25 mouse cellular contexts compared by ENCODE assay signal in genomic region chr17:17485789-17486188, GRCm38 (mm10).
DNase-seq lines count a peak whose midpoint lies in the region; ATAC-seq and TF ChIP-seq lines count a peak whose summit lies in the region.
"Had no signal": no experiment of that assay in that cellular context is flagged by ENCODE, and none has a peak within 500 bp of the region (broad histone marks: within the 10 kb centered on the region; RNA-seq: fewer than 3 reads in every experiment).

No protein-coding gene starts in this region.

- H3K9ac ChIP-seq in kidney, postnatal 0 days (ENCODE audit: low read depth, low read length) = no peak overlapping the region
- H3K9ac ChIP-seq in neural tube, embryonic 15.5 days (replicated peaks) = no peak overlapping the region
- H3K9ac ChIP-seq: forebrain, embryonic 13.5 days; heart, embryonic 13.5 days; hindbrain, embryonic 15.5 days had no signal

- no peaks in the 10 kb centered on the region for H3K36me3 ChIP-seq in kidney, postnatal 0 days (ENCODE audit: insufficient read depth, low read length)
- H3K36me3 ChIP-seq in neural tube, embryonic 15.5 days = no peaks in the 10 kb centered on the region
- H3K36me3 ChIP-seq in limb, embryonic 10.5 days = no peaks in the 10 kb centered on the region
- H3K36me3 ChIP-seq: forebrain, embryonic 10.5 days; heart, embryonic 10.5 days; heart, embryonic 13.5 days; hindbrain, embryonic 15.5 days had no signal

- no peak overlapping the region for H3K4me2 ChIP-seq in kidney, postnatal 0 days (ENCODE audit: low read length)
- H3K4me2 ChIP-seq in neural tube, embryonic 15.5 days = no peak overlapping the region
- H3K4me2 ChIP-seq: forebrain, embryonic 13.5 days; heart, embryonic 13.5 days; hindbrain, embryonic 15.5 days had no signal

- H3K27me3 ChIP-seq in kidney, postnatal 0 days (ENCODE audit: insufficient read depth, low read length) = no peaks in the 10 kb centered on the region
- no peaks in the 10 kb centered on the region for H3K27me3 ChIP-seq in neural tube, embryonic 15.5 days (replicated peaks)
- H3K27me3 ChIP-seq in limb, embryonic 10.5 days (ENCODE audit: low read depth, poor library complexity, severe bottlenecking) = no peaks in the 10 kb centered on the region
- H3K27me3 ChIP-seq: forebrain, embryonic 13.5 days; heart, embryonic 13.5 days; hindbrain, embryonic 15.5 days had no signal

- no peak for TF ChIP-seq CTCF in kidney, postnatal 0 days (IDR thresholded peaks at IDR 0.05; ENCODE audit: low read depth)

- peak; percentile 32 for DNase-seq in kidney, postnatal 0 days (ENCODE audit: low spot score)
- no peak for DNase-seq in kidney, postnatal 4 days
- no peak for DNase-seq in neural tube, embryonic 10.5 days (ENCODE audit: extremely low spot score, low spot score)
- DNase-seq in limb, embryonic 10.5 days (ENCODE audit: low spot score) = no peak
- no peak for DNase-seq in retina, embryonic 14.5 days (ENCODE audit: low spot score)
- no peak for DNase-seq in lung, postnatal 14 days
- DNase-seq: adrenal gland, adult 2 months; adrenal gland, postnatal 14 days; cerebellum, adult 11 months; cerebellum, adult 2 months; cerebellum, adult 9-11 months; cerebellum, postnatal 25 days; gastrocnemius, postnatal 10 days; gastrocnemius, postnatal 36 days; heart, adult 2 months; heart, postnatal 14 days; heart, postnatal 4 days had no signal

- no peaks in the 10 kb centered on the region for H3K9me3 ChIP-seq in kidney, postnatal 0 days (replicated peaks; ENCODE audit: low read length)
- no peaks in the 10 kb centered on the region for H3K9me3 ChIP-seq in neural tube, embryonic 15.5 days (replicated peaks)
- no peaks in the 10 kb centered on the region for H3K9me3 ChIP-seq in limb, embryonic 10.5 days (replicated peaks)
- H3K9me3 ChIP-seq: forebrain, embryonic 10.5 days; forebrain, embryonic 13.5 days; heart, embryonic 10.5 days; heart, embryonic 13.5 days; hindbrain, embryonic 15.5 days had no signal

- no peak overlapping the region for H3K27ac ChIP-seq in kidney, postnatal 0 days
- no peak overlapping the region for H3K27ac ChIP-seq in neural tube, embryonic 15.5 days (replicated peaks)
- H3K27ac ChIP-seq in limb, embryonic 10.5 days = peak overlapping the region; percentile 86
- H3K27ac ChIP-seq: forebrain, embryonic 10.5 days; forebrain, embryonic 13.5 days; heart, adult 2 months; heart, embryonic 10.5 days; heart, embryonic 13.5 days; hindbrain, embryonic 15.5 days had no signal

- 49% methylated on average over 2 of the region's 2 CpGs for WGBS in kidney, postnatal 0 days
- WGBS in neural tube, embryonic 15.5 days = 67% methylated on average over 2 of the region's 2 CpGs
- WGBS in limb, embryonic 10.5 days = 45% methylated on average over 2 of the region's 2 CpGs

- ATAC-seq in kidney, postnatal 0 days (replicated peaks; ENCODE audit: low FRiP score, low read depth) = no peak
- ATAC-seq in neural tube, embryonic 15.5 days (ENCODE audit: low FRiP score) = peak; percentile 70; the same call in 1 of the 2 replicates
- ATAC-seq: CD4-positive, CD25-positive, alpha-beta regulatory T cell, adult 4 months; forebrain, embryonic 13.5 days; forebrain, embryonic 16.5 days had no signal

- no peaks in the 10 kb centered on the region; the same call in 1 of the 2 replicates for H3K4me1 ChIP-seq in kidney, postnatal 0 days (replicated peaks; ENCODE audit: insufficient read depth, low read length)
- H3K4me1 ChIP-seq in neural tube, embryonic 15.5 days = no peaks in the 10 kb centered on the region
- peaks cover 60% of the 10 kb centered on the region for H3K4me1 ChIP-seq in limb, embryonic 10.5 days
- H3K4me1 ChIP-seq: forebrain, embryonic 13.5 days; heart, embryonic 10.5 days; hindbrain, embryonic 15.5 days had no signal

- no peak overlapping the region for H3K4me3 ChIP-seq in kidney, postnatal 0 days (replicated peaks; ENCODE audit: low read depth, low read length)
- no peak overlapping the region for H3K4me3 ChIP-seq in neural tube, embryonic 15.5 days (replicated peaks)
- no peak overlapping the region for H3K4me3 ChIP-seq in limb, embryonic 10.5 days
- H3K4me3 ChIP-seq: forebrain, embryonic 10.5 days; forebrain, embryonic 13.5 days; heart, adult 2 months; heart, embryonic 10.5 days; heart, embryonic 13.5 days; hindbrain, embryonic 15.5 days had no signal
